Mouse (Mus musculus) heart, postnatal 25 days (tissue): ENCODE measurements around the gene Pla2g4a. TPM values are rescaled to one million over a fixed set of nuclear protein-coding genes. Genes with fewer than 3 reads are reported as not detected.

Experiments used
- DNase-seq: peaks from one replicate; pipeline ENCODE4 v3.0.0; 2022; ENCODE audit warnings: low spot score
- intact Hi-C: fragments of 180-260 bp; cut with DNase I; formaldehyde crosslinking; loops from one replicate; pipeline ENCODE4 v1.15.1; 2025
- total RNA-seq, 2 experiments: library from RNA; stranded (reverse); gene quantifications; 2 replicates each; pipeline ENCODE4 v1.2.3; 2021

Pla2g4a gene
- total RNA-seq, 2 experiments from 2014 or later: 3.9 to 4.0 TPM

GRCm38 (mm10) chr1:149862181-149862580, 98.9 kb downstream of the Pla2g4a start:
- no peak for DNase-seq
- intact Hi-C loops: no loop called here

- no peak for DNase-seq
- intact Hi-C loops: no loop called here
These were observed 99.5 kb downstream of the Pla2g4a start for GRCm38 (mm10) chr1:149861543-149861942.

GRCm38 (mm10) chr1:149858734-149859133, 102.4 kb downstream of the Pla2g4a start:
- DNase-seq: no peak
- intact Hi-C loops: no loop called here

- peak; percentile 62 for DNase-seq
- intact Hi-C loops: no loop called here
These were observed 104.4 kb downstream of the Pla2g4a start for GRCm38 (mm10) chr1:149856720-149857119.

- intact Hi-C loops: no loop called here
These were observed 105.5 kb downstream of the Pla2g4a start for GRCm38 (mm10) chr1:149855581-149855980.

GRCm38 (mm10) chr1:149854867-149855266, 106.2 kb downstream of the Pla2g4a start:
- intact Hi-C loops: no loop called here

More at GRCm38 (mm10) chr1:149855581-149855980, 105.5 kb downstream of the Pla2g4a start:
- DNase-seq: no peak

GRCm38 (mm10) chr1:149846655-149847054, 114.4 kb downstream of the Pla2g4a start:
- no peak for DNase-seq
- intact Hi-C loops: no loop called here

More at GRCm38 (mm10) chr1:149854867-149855266, 106.2 kb downstream of the Pla2g4a start:
- DNase-seq: no peak

GRCm38 (mm10) chr1:149841845-149842244, 119.2 kb downstream of the Pla2g4a start:
- intact Hi-C loops: no loop called here
- DNase-seq: no peak

GRCm38 (mm10) chr1:149840961-149841416, 120.1 kb downstream of the Pla2g4a start:
- no peak for DNase-seq
- intact Hi-C loops: no loop called here

GRCm38 (mm10) chr1:149840312-149840930, 120.7 kb downstream of the Pla2g4a start:
- no peak for DNase-seq
- intact Hi-C loops: no loop called here

GRCm38 (mm10) chr1:149836496-149836895, 124.6 kb downstream of the Pla2g4a start:
- intact Hi-C loops: no loop called here
- DNase-seq: no peak

GRCm38 (mm10) chr1:149833876-149834275, 127.2 kb downstream of the Pla2g4a start:
- DNase-seq: no peak
- intact Hi-C loops: loop anchor here (1.0 to 5.0 kb wide), 2 partner anchors 432 to 538 kb away; no protein-coding TSS in a partner anchor

GRCm38 (mm10) chr1:149832952-149833351, 128.1 kb downstream of the Pla2g4a start:
- no peak for DNase-seq
- intact Hi-C loops: loop anchor here (1.0 to 5.0 kb wide), 2 partner anchors 433 to 539 kb away; no protein-coding TSS in a partner anchor

- no peak for DNase-seq
- intact Hi-C loops: loop anchor here (5.0 kb wide), 1 partner anchor 540 kb away; no protein-coding TSS in a partner anchor
These were observed 128.6 kb downstream of the Pla2g4a start for GRCm38 (mm10) chr1:149832514-149832913.

- intact Hi-C loops: loop anchor here (5.0 kb wide), 1 partner anchor 541 kb away; no protein-coding TSS in a partner anchor
- DNase-seq: no peak
These were observed 130.0 kb downstream of the Pla2g4a start for GRCm38 (mm10) chr1:149831100-149831499.

GRCm38 (mm10) chr1:149813616-149814345, 147.3 kb downstream of the Pla2g4a start:
- no peak for DNase-seq
- intact Hi-C loops: no loop called here

GRCm38 (mm10) chr1:149809527-149809926, 151.6 kb downstream of the Pla2g4a start:
- intact Hi-C loops: no loop called here
- DNase-seq: no peak
